Mouse (Mus musculus): ENCODE results near the gene Tmem184b. TPM values are rescaled to one million over a fixed set of nuclear protein-coding genes. Genes with fewer than 3 reads are reported as not detected.

Tmem184b gene
- polyA plus RNA-seq, 1 experiment from 2014 or later, result 33.5 TPM

DNA sequence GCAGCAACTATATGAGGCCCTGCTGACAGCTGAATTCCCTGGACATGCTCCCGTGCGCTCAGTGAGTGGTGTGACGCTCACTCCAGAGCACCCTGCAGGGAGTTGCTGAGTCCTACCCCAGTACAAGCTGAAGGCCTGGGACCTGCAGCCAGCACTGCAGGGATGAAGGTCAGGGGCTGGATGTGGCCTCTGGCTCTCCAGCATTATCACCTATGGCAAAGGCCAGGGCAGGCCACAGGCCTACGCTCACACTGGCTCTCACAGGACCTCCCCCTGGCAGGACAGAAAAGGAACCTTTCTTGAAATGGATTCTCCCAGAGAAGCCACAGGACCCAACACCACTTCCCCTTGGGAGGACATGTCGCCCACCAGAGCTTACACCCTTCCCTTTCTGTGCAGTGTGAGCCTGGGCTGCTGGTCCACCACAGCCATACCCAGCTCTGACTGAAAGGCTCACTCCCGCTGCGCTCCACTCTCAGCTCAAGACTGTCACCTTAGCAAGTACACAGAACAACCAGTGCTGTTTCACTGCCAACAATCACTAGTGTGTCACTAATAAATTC lies 33.0 kb downstream of the Tmem184b start:
- H3K9ac ChIP-seq (ENCODE audit: low read depth, low read length), result no peak overlapping the region
- no peak overlapping the region for H3K4me3 ChIP-seq (ENCODE audit: low read depth, low read length)
- H3K9me3 ChIP-seq (ENCODE audit: control insufficient read depth, low read length), result no peaks in the 10 kb centered on the region
- H3K27me3 ChIP-seq (ENCODE audit: control insufficient read depth, insufficient read depth, low read length), result no peaks in the 10 kb centered on the region
- no peaks in the 10 kb centered on the region for H3K4me1 ChIP-seq (replicated peaks; ENCODE audit: control insufficient read depth, insufficient read depth, low read length)
- ATAC-seq (ENCODE audit: low FRiP score) (no peak), DNase-seq (ENCODE audit: low spot score) (no peak)
- 67% methylated on average over 7 of the region's 7 CpGs for WGBS
- no peak overlapping the region for H3K27ac ChIP-seq (ENCODE audit: low read depth, low read length)
- H3K4me2 ChIP-seq (replicated peaks; ENCODE audit: low read depth, low read length), result no peak overlapping the region
- 0 out of 2 replicates have a peak, but pooled peaks cover under 1% of the 10 kb centered on the region for H3K36me3 ChIP-seq (ENCODE audit: control insufficient read depth, insufficient read depth, low read length)

GRCm38 (mm10) chr15:79369452-79370280 lies 33.7 kb downstream of the Tmem184b start:
- H3K4me3 ChIP-seq (ENCODE audit: low read depth, low read length), result no peak overlapping the region
- DNase-seq (ENCODE audit: low spot score) (no peak), ATAC-seq (ENCODE audit: low FRiP score) (no peak)
- H3K27me3 ChIP-seq (ENCODE audit: control insufficient read depth, insufficient read depth, low read length), result no peaks in the 10 kb centered on the region
- H3K9me3 ChIP-seq (ENCODE audit: control insufficient read depth, low read length), result no peaks in the 10 kb centered on the region
- H3K9ac ChIP-seq (ENCODE audit: low read depth, low read length), result no peak overlapping the region
- no peaks in the 10 kb centered on the region for H3K4me1 ChIP-seq (replicated peaks; ENCODE audit: control insufficient read depth, insufficient read depth, low read length)
- 0 out of 2 replicates have a peak, but pooled peaks cover 4% of the 10 kb centered on the region for H3K36me3 ChIP-seq (ENCODE audit: control insufficient read depth, insufficient read depth, low read length)
- no peak overlapping the region for H3K4me2 ChIP-seq (replicated peaks; ENCODE audit: low read depth, low read length)
- 66% methylated on average over 15 of the region's 15 CpGs for WGBS
- no peak overlapping the region for H3K27ac ChIP-seq (ENCODE audit: low read depth, low read length)

DNA sequence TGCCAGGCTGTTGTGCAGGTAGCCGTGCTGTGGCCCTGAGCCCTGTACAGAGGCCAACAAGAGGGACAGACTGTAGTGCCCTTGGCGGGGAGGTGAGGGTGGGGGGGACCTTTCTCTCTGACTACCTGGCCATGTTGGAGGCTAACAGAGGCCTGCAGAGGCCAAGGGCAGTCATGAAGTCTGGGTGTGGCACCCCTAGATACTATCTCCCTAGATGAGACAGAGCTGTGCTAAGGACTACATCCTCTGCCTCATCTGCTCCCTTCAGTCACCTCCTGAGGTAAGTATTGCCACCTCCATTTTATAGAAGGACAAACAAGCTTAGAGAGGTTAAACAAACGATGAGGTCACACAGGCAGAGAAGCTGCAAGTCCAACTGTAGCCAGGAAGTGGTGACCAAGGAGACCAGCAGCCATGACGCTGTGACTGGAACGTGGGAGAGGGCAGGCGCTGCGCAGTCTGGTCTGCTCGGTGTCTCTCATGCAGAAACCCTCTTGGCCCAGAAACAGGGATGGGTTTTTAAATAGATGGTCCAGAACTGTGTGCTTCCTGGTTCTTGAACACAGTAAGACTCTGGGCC lies 34.4 kb downstream of the Tmem184b start:
- Histone ChIP-seq H3K9ac (ENCODE audit: low read depth, low read length) (peak overlapping the region; percentile 17; the same call in 1 of the 2 replicates), H3K9me3 (ENCODE audit: control insufficient read depth, low read length) (no peaks in the 10 kb centered on the region), H3K27me3 (ENCODE audit: control insufficient read depth, insufficient read depth, low read length) (no peaks in the 10 kb centered on the region), H3K4me1 (replicated peaks; ENCODE audit: control insufficient read depth, insufficient read depth, low read length) (no peaks in the 10 kb centered on the region), H3K4me3 (ENCODE audit: low read depth, low read length) (no peak overlapping the region), H3K4me2 (replicated peaks; ENCODE audit: low read depth, low read length) (no peak overlapping the region), H3K27ac (ENCODE audit: low read depth, low read length) (no peak overlapping the region), H3K36me3 (ENCODE audit: control insufficient read depth, insufficient read depth, low read length) (0 out of 2 replicates have a peak, but pooled peaks cover 4% of the 10 kb centered on the region)
- ATAC-seq (ENCODE audit: low FRiP score), result no peak
- 85% methylated on average over 8 of the region's 8 CpGs for whole genome bisulfite sequencing
- no peak for DNase-seq (ENCODE audit: low spot score)

- Histone ChIP-seq H3K27ac (ENCODE audit: low read depth, low read length) (no peak overlapping the region), H3K27me3 (ENCODE audit: control insufficient read depth, insufficient read depth, low read length) (no peaks in the 10 kb centered on the region), H3K4me1 (replicated peaks; ENCODE audit: control insufficient read depth, insufficient read depth, low read length) (no peaks in the 10 kb centered on the region), H3K36me3 (ENCODE audit: control insufficient read depth, insufficient read depth, low read length) (0 out of 2 replicates have a peak, but pooled peaks cover 4% of the 10 kb centered on the region), H3K9ac (ENCODE audit: low read depth, low read length) (peak overlapping the region; percentile 17; the same call in 1 of the 2 replicates), H3K9me3 (ENCODE audit: control insufficient read depth, low read length) (no peaks in the 10 kb centered on the region), H3K4me3 (ENCODE audit: low read depth, low read length) (no peak overlapping the region), H3K4me2 (replicated peaks; ENCODE audit: low read depth, low read length) (no peak overlapping the region)
- DNase-seq (ENCODE audit: low spot score) (no peak), ATAC-seq (ENCODE audit: low FRiP score) (no peak)
- 60% methylated on average over 14 of the region's 14 CpGs for WGBS
Observed at GRCm38 (mm10) chr15:79368313-79368811, 35.0 kb downstream of the Tmem184b start.

GRCm38 (mm10) chr15:79366402-79366801 lies 37.0 kb downstream of the Tmem184b start:
- 0 out of 2 replicates have a peak, but pooled peaks cover 4% of the 10 kb centered on the region for H3K36me3 ChIP-seq (ENCODE audit: control insufficient read depth, insufficient read depth, low read length)
- ATAC-seq (ENCODE audit: low FRiP score), result no peak

GRCm38 (mm10) chr15:79365068-79365467 lies 38.3 kb downstream of the Tmem184b start:
- no peaks in the 10 kb centered on the region for H3K9me3 ChIP-seq (ENCODE audit: control insufficient read depth, low read length)
- H3K4me1 ChIP-seq (replicated peaks; ENCODE audit: control insufficient read depth, insufficient read depth, low read length), result no peaks in the 10 kb centered on the region
- no peak for ATAC-seq (ENCODE audit: low FRiP score)
- no peak for DNase-seq (ENCODE audit: low spot score)
- no peak overlapping the region for H3K4me3 ChIP-seq (ENCODE audit: low read depth, low read length)
- H3K4me2 ChIP-seq (replicated peaks; ENCODE audit: low read depth, low read length), result no peak overlapping the region
- H3K36me3 ChIP-seq (ENCODE audit: control insufficient read depth, insufficient read depth, low read length), result 0 out of 2 replicates have a peak, but pooled peaks cover 4% of the 10 kb centered on the region
- H3K27ac ChIP-seq (ENCODE audit: low read depth, low read length), result no peak overlapping the region
- WGBS, result 94% methylated on average over 12 of the region's 12 CpGs
- no peaks in the 10 kb centered on the region for H3K27me3 ChIP-seq (ENCODE audit: control insufficient read depth, insufficient read depth, low read length)
- no peak overlapping the region for H3K9ac ChIP-seq (ENCODE audit: low read depth, low read length)

More at GRCm38 (mm10) chr15:79366402-79366801, 37.0 kb downstream of the Tmem184b start:
- H3K4me3 ChIP-seq (ENCODE audit: low read depth, low read length), result no peak overlapping the region
- no peaks in the 10 kb centered on the region for H3K4me1 ChIP-seq (replicated peaks; ENCODE audit: control insufficient read depth, insufficient read depth, low read length)
- H3K27me3 ChIP-seq (ENCODE audit: control insufficient read depth, insufficient read depth, low read length), result no peaks in the 10 kb centered on the region
- H3K9ac ChIP-seq (ENCODE audit: low read depth, low read length), result no peak overlapping the region
- H3K9me3 ChIP-seq (ENCODE audit: control insufficient read depth, low read length), result no peaks in the 10 kb centered on the region
- no peak overlapping the region for H3K27ac ChIP-seq (ENCODE audit: low read depth, low read length)
- DNase-seq (ENCODE audit: low spot score), result no peak
- WGBS, result 95% methylated on average over 5 of the region's 5 CpGs
- H3K4me2 ChIP-seq (replicated peaks; ENCODE audit: low read depth, low read length), result no peak overlapping the region

DNA sequence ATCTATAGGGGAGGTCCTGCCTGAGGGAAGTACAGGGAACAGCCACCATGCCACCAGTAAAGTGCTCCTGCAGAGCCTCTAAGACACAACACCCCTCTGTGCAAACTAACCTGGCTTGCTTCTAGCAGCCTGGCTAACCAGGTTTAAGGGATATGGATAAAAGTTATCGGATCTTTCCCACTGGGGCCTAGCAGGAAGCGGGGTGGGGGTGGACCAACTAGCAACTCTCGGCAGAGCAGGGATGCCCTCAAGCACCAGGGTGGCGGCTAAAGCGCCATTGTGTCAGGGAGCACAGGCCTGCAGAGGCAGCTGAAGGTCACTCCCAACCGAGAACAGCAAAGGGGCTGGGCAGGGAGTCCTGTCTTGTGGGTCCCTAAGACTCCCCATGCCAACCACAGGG lies 39.2 kb downstream of the Tmem184b start:
- Histone ChIP-seq H3K4me1 (replicated peaks; ENCODE audit: control insufficient read depth, insufficient read depth, low read length) (no peaks in the 10 kb centered on the region), H3K4me3 (ENCODE audit: low read depth, low read length) (no peak overlapping the region), H3K27ac (ENCODE audit: low read depth, low read length) (no peak overlapping the region), H3K4me2 (replicated peaks; ENCODE audit: low read depth, low read length) (no peak overlapping the region), H3K36me3 (ENCODE audit: control insufficient read depth, insufficient read depth, low read length) (0 out of 2 replicates have a peak, but pooled peaks cover 4% of the 10 kb centered on the region), H3K27me3 (ENCODE audit: control insufficient read depth, insufficient read depth, low read length) (no peaks in the 10 kb centered on the region), H3K9me3 (ENCODE audit: control insufficient read depth, low read length) (no peaks in the 10 kb centered on the region), H3K9ac (ENCODE audit: low read depth, low read length) (no peak overlapping the region)
- WGBS, result 76% methylated on average over 6 of the region's 6 CpGs
- DNase-seq (ENCODE audit: low spot score) (no peak), ATAC-seq (ENCODE audit: low FRiP score) (no peak)

DNA sequence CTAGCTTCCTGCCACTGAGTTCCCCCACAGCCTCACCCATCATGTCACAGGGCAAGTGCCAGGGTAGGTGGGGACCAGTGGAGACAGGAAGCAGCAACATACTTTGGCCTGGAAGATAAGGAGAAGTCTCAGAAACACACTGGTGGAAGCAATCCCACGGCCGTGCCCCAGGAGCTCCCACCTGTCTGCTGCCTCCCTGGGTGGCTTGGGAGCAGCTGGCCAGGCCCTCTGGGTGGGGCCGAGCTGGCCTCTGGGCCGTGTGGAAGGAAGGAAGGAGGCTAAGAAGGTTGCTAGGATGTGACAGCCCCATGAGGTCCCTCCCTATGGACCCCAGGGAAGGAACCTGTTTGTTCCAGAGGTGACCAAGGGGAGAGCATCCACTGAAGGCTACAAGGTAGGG lies 42.3 kb downstream of the Tmem184b start:
- ATAC-seq (ENCODE audit: low FRiP score), result no peak
- WGBS, result 67% methylated on average over 4 of the region's 4 CpGs
- 0 out of 2 replicates have a peak, but pooled peaks cover 4% of the 10 kb centered on the region for H3K36me3 ChIP-seq (ENCODE audit: control insufficient read depth, insufficient read depth, low read length)

More for the DNA sequence above, 42.3 kb downstream of the Tmem184b start:
- no peak overlapping the region for H3K9ac ChIP-seq (ENCODE audit: low read depth, low read length)
- no peak for DNase-seq (ENCODE audit: low spot score)
- H3K4me2 ChIP-seq (replicated peaks; ENCODE audit: low read depth, low read length), result no peak overlapping the region
- no peak overlapping the region for H3K4me3 ChIP-seq (ENCODE audit: low read depth, low read length)
- H3K9me3 ChIP-seq (ENCODE audit: control insufficient read depth, low read length), result no peaks in the 10 kb centered on the region
- peaks cover 4% of the 10 kb centered on the region; the same call in 1 of the 2 replicates for H3K4me1 ChIP-seq (replicated peaks; ENCODE audit: control insufficient read depth, insufficient read depth, low read length)
- H3K27ac ChIP-seq (ENCODE audit: low read depth, low read length), result no peak overlapping the region
- H3K27me3 ChIP-seq (ENCODE audit: control insufficient read depth, insufficient read depth, low read length), result peaks cover 10% of the 10 kb centered on the region

Measured in hindbrain, embryonic 11.5 days (tissue).